Mouse (Mus musculus) ES-E14 (cell line): ENCODE measurements around the gene Hbb-bh1.

Experiments used
- CHD2 ChIP-seq: IDR thresholded peaks from 2 replicates; pipeline ENCODE4 v1.6.1; 2014; ENCODE audit warnings: mild to moderate bottlenecking, low read depth, low read length, inconsistent platforms
- MAFK ChIP-seq: IDR thresholded peaks from 2 replicates; pipeline ENCODE4 v1.6.1; 2014; ENCODE audit warnings: mild to moderate bottlenecking, low read depth, low read length, inconsistent platforms; ENCODE audit not compliant: insufficient read depth
- ZNF384 ChIP-seq: IDR thresholded peaks from 2 replicates; pipeline ENCODE4 v1.6.1; 2012; ENCODE audit warnings: low read depth, low read length, inconsistent platforms

DNA sequence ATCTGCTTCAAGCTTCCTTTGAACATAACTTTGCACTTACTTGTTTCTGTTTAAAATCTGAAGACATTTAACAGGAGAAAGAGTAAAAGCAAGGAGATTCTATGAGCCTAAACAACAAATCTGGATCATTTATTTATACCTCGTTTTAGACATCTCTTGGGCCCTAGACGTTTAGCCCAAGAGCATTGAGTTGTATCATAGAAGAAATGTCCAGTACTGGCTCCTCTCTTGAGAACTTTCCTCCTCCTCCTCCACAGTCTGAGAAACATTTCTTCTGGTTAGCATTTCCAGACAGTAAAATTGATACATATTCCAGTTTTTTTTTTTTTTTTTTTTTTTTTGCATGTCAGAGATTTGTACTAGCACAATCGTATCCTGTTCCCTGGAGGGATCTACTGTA is 51.2 kb downstream of the Hbb-bh1 start, which contains the start of gene Olfr67:
- no peak for TF ChIP-seq CHD2
- no peak for TF ChIP-seq MAFK
- no peak for TF ChIP-seq ZNF384
